ENCODE assay signal across 8 mouse cellular contexts in the genomic region with DNA sequence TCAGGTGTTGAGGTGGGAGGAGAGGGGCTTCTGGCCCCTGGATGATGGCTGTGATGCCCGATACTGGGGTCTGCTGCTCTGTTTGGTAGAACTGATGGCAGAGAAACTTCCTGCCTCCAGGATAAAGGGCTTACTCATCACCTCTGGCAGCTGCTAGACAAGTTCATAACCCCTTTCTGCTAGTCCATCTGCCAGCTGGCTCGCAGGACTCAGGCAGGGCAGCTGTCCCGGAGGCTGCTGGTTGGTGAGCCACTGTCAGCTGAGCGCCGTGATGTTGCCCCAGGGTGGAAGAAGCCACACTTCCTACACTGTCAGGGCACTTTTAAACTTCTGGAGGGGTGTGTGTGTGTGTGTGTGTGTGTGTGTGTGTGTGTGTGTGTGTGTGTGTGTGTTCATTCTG. TPM values are rescaled to one million over a fixed set of nuclear protein-coding genes. Genes with fewer than 3 reads are reported as not detected.
DNase-seq lines count a peak whose midpoint lies in the region; ATAC-seq and TF ChIP-seq lines count a peak whose summit lies in the region.
"Not testable (repeated sequence)": the region's sequence is repeated elsewhere in the genome, so short reads cannot be mapped to it uniquely, and the experiment has no call there.

No protein-coding gene starts in this region.

- peak; percentile 49; the same call in 1 of the 2 replicates for ATAC-seq in forebrain, embryonic 12.5 days (ENCODE audit: low FRiP score)
- peak; percentile 49; the same call in 1 of the 2 replicates for ATAC-seq in hindbrain, postnatal 0 days
- peak; percentile 27; the same call in 1 of the 2 replicates for ATAC-seq in megakaryocyte progenitor cell, adult 5-6 weeks (replicated peaks; ENCODE audit: poor library complexity)

- not testable (repeated sequence) for H3K4me3 ChIP-seq in forebrain, embryonic 12.5 days (replicated peaks); hindbrain, postnatal 0 days (ENCODE audit: low read length)

- H3K27ac ChIP-seq in forebrain, embryonic 12.5 days; hindbrain, postnatal 0 days: not testable (repeated sequence)

- H3K9ac ChIP-seq in forebrain, embryonic 12.5 days; hindbrain, postnatal 0 days (replicated peaks; ENCODE audit: low read length): not testable (repeated sequence)

- not testable (repeated sequence) for H3K9me3 ChIP-seq in forebrain, embryonic 12.5 days; hindbrain, postnatal 0 days (ENCODE audit: low read length)

- peaks cover 40% of the 10 kb centered on the region for H3K36me3 ChIP-seq in forebrain, embryonic 12.5 days (replicated peaks)
- peaks cover 31% of the 10 kb centered on the region for H3K36me3 ChIP-seq in hindbrain, postnatal 0 days (ENCODE audit: insufficient read depth, low read length)

- not testable (repeated sequence) for H3K4me2 ChIP-seq in forebrain, embryonic 12.5 days; hindbrain, postnatal 0 days (ENCODE audit: low read depth, low read length)

- not testable (repeated sequence) for TF ChIP-seq CTCF in hindbrain, postnatal 0 days (IDR thresholded peaks at IDR 0.05; ENCODE audit: low read depth)

- H3K27me3 ChIP-seq in forebrain, embryonic 12.5 days; hindbrain, postnatal 0 days (ENCODE audit: insufficient read depth, low read length): not testable (repeated sequence)

- peak; percentile 79 for DNase-seq in 3T3-L1 (ENCODE audit: low read depth, low spot score)
- peak; percentile 65 to 72 for DNase-seq in adrenal gland, postnatal 36 days
- peak; percentile 83 to 90 for DNase-seq in heart, adult 18-20 months
- DNase-seq in hindbrain, postnatal 0 days (ENCODE audit: low spot score), result not testable (repeated sequence)
- peak; percentile 62 to 67 for DNase-seq in lung, adult 18-20 months
- DNase-seq in thymus, postnatal 0 days (ENCODE audit: low spot score), result peak; percentile 45

- not testable (repeated sequence) for H3K4me1 ChIP-seq in forebrain, embryonic 12.5 days; hindbrain, postnatal 0 days (ENCODE audit: insufficient read depth, low read length)

- 76% methylated on average over 5 of the region's 5 CpGs for whole genome bisulfite sequencing in forebrain, embryonic 12.5 days
- 46% methylated on average over 3 of the region's 5 CpGs for WGBS in hindbrain, postnatal 0 days

RNA-seq across cellular contexts. Expression of a gene that starts 56.6 kb away (rescaled TPM):
- total RNA-seq in adrenal gland, postnatal 36 days (2021), result 100 to 1,000 TPM; 109 to 295 TPM
- polyA plus RNA-seq in forebrain, embryonic 12.5 days (2016; fragmentation: Nextera tagmentation; extraction: Ambion mirVana), result 34.1 and 37.1 TPM in 2 replicates
- total RNA-seq in heart, adult 18-20 months (2021), result 10 to 100 TPM; 62.4 to 70.3 TPM
- 23.5 and 28.8 TPM in 2 replicates for total RNA-seq in hindbrain, postnatal 0 days (2014; rRNA removed)
- polyA plus RNA-seq in hindbrain, postnatal 0 days (2015; fragmentation: Nextera tagmentation; extraction: Ambion mirVana), result 59.1 and 59.8 TPM in 2 replicates
- 7.8 and 10.1 TPM in 2 replicates for total RNA-seq in megakaryocyte progenitor cell, adult 5-6 weeks (2015)
- total RNA-seq in megakaryocyte progenitor cell, adult 5-6 weeks (2017), result 11.5 and 14.6 TPM in 2 replicates
- polyA plus RNA-seq in thymus, postnatal 0 days (2015; fragmentation: Nextera tagmentation; extraction: Ambion mirVana), result 2.6 TPM in 2 replicates
